Mouse (Mus musculus): ENCODE measurements around the gene Tefm. TPM values are rescaled to one million over a fixed set of nuclear protein-coding genes. Genes with fewer than 3 reads are reported as not detected.

Tefm gene
- polyA plus RNA-seq (2015; fragmentation: Nextera tagmentation; extraction: Ambion mirVana), result 41.1 and 45.3 TPM in 2 replicates

GRCm38 (mm10) chr11:80141825-80142521, at the start of gene Tefm:
Gene Tefm (minus strand): TSS chr11:80142175.

GRCm38 (mm10) chr11:80183705-80184255, 41.8 kb upstream of the Tefm start, which contains the start of gene Rnf135:
Gene Rnf135 (plus strand): TSS chr11:80183851.

GRCm38 (mm10) chr11:80153857-80154495, 12.0 kb upstream of the Tefm start, which contains the start of gene Adap2:
Gene Adap2 (plus strand): TSS chr11:80154105.

GRCm38 (mm10) chr11:80088917-80089816, 52.8 kb downstream of the Tefm start, which contains the start of gene Atad5:
Gene Atad5 (plus strand): TSS chr11:80089400.

Other genes with a start within 250 kb of the Tefm start
- 28.7 and 29.2 TPM in 2 replicates for gene Utp6, start 179.8 kb downstream of the Tefm start, polyA plus RNA-seq (2015; fragmentation: Nextera tagmentation; extraction: Ambion mirVana)
- gene Suz12, start 149.1 kb downstream of the Tefm start, polyA plus RNA-seq (2015; fragmentation: Nextera tagmentation; extraction: Ambion mirVana), result 7.2 and 8.1 TPM in 2 replicates
- 22.3 and 22.8 TPM in 2 replicates for gene Crlf3, start 61.2 kb downstream of the Tefm start, polyA plus RNA-seq (2015; fragmentation: Nextera tagmentation; extraction: Ambion mirVana)
- gene Atad5, start 52.8 kb downstream of the Tefm start, polyA plus RNA-seq (2015; fragmentation: Nextera tagmentation; extraction: Ambion mirVana), result 1.7 and 2.1 TPM in 2 replicates
- gene Adap2, start 11.9 kb upstream of the Tefm start, polyA plus RNA-seq (2015; fragmentation: Nextera tagmentation; extraction: Ambion mirVana), result 3.2 and 3.3 TPM in 2 replicates
- gene Rnf135, start 41.7 kb upstream of the Tefm start, polyA plus RNA-seq (2015; fragmentation: Nextera tagmentation; extraction: Ambion mirVana), result 5.8 and 6.5 TPM in 2 replicates
- 39.6 and 41.7 TPM in 2 replicates for gene Rhot1, start 66.8 kb upstream of the Tefm start, polyA plus RNA-seq (2015; fragmentation: Nextera tagmentation; extraction: Ambion mirVana)
- 2.6 and 2.7 TPM in 2 replicates for gene Rhbdl3, start 158.7 kb upstream of the Tefm start, polyA plus RNA-seq (2015; fragmentation: Nextera tagmentation; extraction: Ambion mirVana)
- 22.9 and 24.2 TPM in 2 replicates for gene 5730455P16Rik, start 235.9 kb upstream of the Tefm start, polyA plus RNA-seq (2015; fragmentation: Nextera tagmentation; extraction: Ambion mirVana)
- 98.9 and 101 TPM in 2 replicates for gene Zfp207, start 241.1 kb upstream of the Tefm start, polyA plus RNA-seq (2015; fragmentation: Nextera tagmentation; extraction: Ambion mirVana)